Mouse (Mus musculus): Measurements from ENCODE around the gene Olfr154. TPM values are rescaled to one million over a fixed set of nuclear protein-coding genes. Genes with fewer than 3 reads are reported as not detected.
"Not testable (repeated sequence)": the region's sequence is repeated elsewhere in the genome, so short reads cannot be mapped to it uniquely, and the experiment has no call there.

The Olfr154 gene
- total RNA-seq (2015), result not detected in 2 replicates
- not detected in 2 replicates for total RNA-seq (2017)

GRCm38 (mm10) chr2:85664355-85664754, at the start of gene Olfr154:
Gene Olfr154, minus strand, starts transcription at chr2:85664455.
- ATAC-seq (replicated peaks; ENCODE audit: poor library complexity), result not testable (repeated sequence)

GRCm38 (mm10) chr2:85711159-85711558, 46.9 kb upstream of the Olfr154 start:
- ATAC-seq (replicated peaks; ENCODE audit: poor library complexity), result no peak

- not testable (repeated sequence) for ATAC-seq (replicated peaks; ENCODE audit: poor library complexity)
Measured at GRCm38 (mm10) chr2:85710680-85711079, 46.4 kb upstream of the Olfr154 start.

GRCm38 (mm10) chr2:85689131-85689530, 24.9 kb upstream of the Olfr154 start, which contains the start of gene Olfr1008:
Gene Olfr1008, plus strand, starts transcription at chr2:85689431.
- no peak for ATAC-seq (replicated peaks; ENCODE audit: poor library complexity)

- ATAC-seq (replicated peaks; ENCODE audit: poor library complexity), result no peak
Measured at GRCm38 (mm10) chr2:85678667-85679066, 14.4 kb upstream of the Olfr154 start, which contains the start of gene Olfr1006. Gene Olfr1006, minus strand, starts transcription at chr2:85678767.

- no peak for ATAC-seq (replicated peaks; ENCODE audit: poor library complexity)
Measured at GRCm38 (mm10) chr2:85650604-85651003, 13.7 kb downstream of the Olfr154 start, which contains the start of gene Olfr1002. Gene Olfr1002, minus strand, starts transcription at chr2:85650704.

Other genes with a start within 250 kb of the Olfr154 start
- not detected in 2 replicates for gene Olfr993, start 249.6 kb downstream of the Olfr154 start, total RNA-seq (2015)
- not detected in 2 replicates for gene Olfr993, start 249.6 kb downstream of the Olfr154 start, total RNA-seq (2017)
- gene Olfr994, start 228.0 kb downstream of the Olfr154 start, total RNA-seq (2015), result not detected in 2 replicates
- not detected in 2 replicates for gene Olfr994, start 228.0 kb downstream of the Olfr154 start, total RNA-seq (2017)
- gene Olfr995, start 220.8 kb downstream of the Olfr154 start, total RNA-seq (2015), result not detected in 2 replicates
- not detected in 2 replicates for gene Olfr995, start 220.8 kb downstream of the Olfr154 start, total RNA-seq (2017)
- not detected in 2 replicates for gene 4833423E24Rik, start 145.4 kb downstream of the Olfr154 start, total RNA-seq (2015)
- not detected in 2 replicates for gene 4833423E24Rik, start 145.4 kb downstream of the Olfr154 start, total RNA-seq (2017)
- gene Olfr996, start 85.2 kb downstream of the Olfr154 start, total RNA-seq (2015), result not detected in 2 replicates
- gene Olfr996, start 85.2 kb downstream of the Olfr154 start, total RNA-seq (2017), result not detected in 2 replicates
- gene Olfr998, start 75.5 kb downstream of the Olfr154 start, total RNA-seq (2015), result not detected in 2 replicates
- not detected in 2 replicates for gene Olfr998, start 75.5 kb downstream of the Olfr154 start, total RNA-seq (2017)
- gene Olfr1000, start 52.6 kb downstream of the Olfr154 start, total RNA-seq (2015), result not detected in 2 replicates
- not detected in 2 replicates for gene Olfr1000, start 52.6 kb downstream of the Olfr154 start, total RNA-seq (2017)
- not detected in 2 replicates for gene Olfr1002, start 13.8 kb downstream of the Olfr154 start, total RNA-seq (2015)
- gene Olfr1002, start 13.8 kb downstream of the Olfr154 start, total RNA-seq (2017), result not detected in 2 replicates
- gene Olfr1006, start 14.3 kb upstream of the Olfr154 start, total RNA-seq (2015), result not detected in 2 replicates
- gene Olfr1006, start 14.3 kb upstream of the Olfr154 start, total RNA-seq (2017), result not detected in 2 replicates
- gene Olfr1008, start 25.0 kb upstream of the Olfr154 start, total RNA-seq (2015), result not detected in 2 replicates
- not detected in 2 replicates for gene Olfr1008, start 25.0 kb upstream of the Olfr154 start, total RNA-seq (2017)
- not detected in 2 replicates for gene Olfr1009, start 51.0 kb upstream of the Olfr154 start, total RNA-seq (2015)
- gene Olfr1009, start 51.0 kb upstream of the Olfr154 start, total RNA-seq (2017), result not detected in 2 replicates
- gene Olfr1012, start 98.3 kb upstream of the Olfr154 start, total RNA-seq (2015), result not detected in 2 replicates
- not detected in 2 replicates for gene Olfr1012, start 98.3 kb upstream of the Olfr154 start, total RNA-seq (2017)
- gene Olfr1013, start 102.6 kb upstream of the Olfr154 start, total RNA-seq (2015), result not detected in 2 replicates
- gene Olfr1013, start 102.6 kb upstream of the Olfr154 start, total RNA-seq (2017), result not detected in 2 replicates
- not detected in 2 replicates for gene Olfr1014, start 108.3 kb upstream of the Olfr154 start, total RNA-seq (2015)
- not detected in 2 replicates for gene Olfr1014, start 108.3 kb upstream of the Olfr154 start, total RNA-seq (2017)
- not detected in 2 replicates for gene Olfr1015, start 117.6 kb upstream of the Olfr154 start, total RNA-seq (2015)
- not detected in 2 replicates for gene Olfr1015, start 117.6 kb upstream of the Olfr154 start, total RNA-seq (2017)
- not detected in 2 replicates for gene Olfr1016, start 138.1 kb upstream of the Olfr154 start, total RNA-seq (2015)
- not detected in 2 replicates for gene Olfr1016, start 138.1 kb upstream of the Olfr154 start, total RNA-seq (2017)
- not detected in 2 replicates for gene Olfr1018, start 154.0 kb upstream of the Olfr154 start, total RNA-seq (2015)
- not detected in 2 replicates for gene Olfr1018, start 154.0 kb upstream of the Olfr154 start, total RNA-seq (2017)
- gene Olfr1019, start 181.0 kb upstream of the Olfr154 start, total RNA-seq (2015), result not detected in 2 replicates
- gene Olfr1019, start 181.0 kb upstream of the Olfr154 start, total RNA-seq (2017), result not detected in 2 replicates
- gene Olfr1020, start 182.6 kb upstream of the Olfr154 start, total RNA-seq (2015), result not detected in 2 replicates
- gene Olfr1020, start 182.6 kb upstream of the Olfr154 start, total RNA-seq (2017), result not detected in 2 replicates
- not detected in 2 replicates for gene Olfr1022, start 204.1 kb upstream of the Olfr154 start, total RNA-seq (2015)
- not detected in 2 replicates for gene Olfr1022, start 204.1 kb upstream of the Olfr154 start, total RNA-seq (2017)
- gene Olfr1023, start 221.2 kb upstream of the Olfr154 start, total RNA-seq (2015), result not detected in 2 replicates
- gene Olfr1023, start 221.2 kb upstream of the Olfr154 start, total RNA-seq (2017), result not detected in 2 replicates
- not detected in 2 replicates for gene Olfr1024, start 240.6 kb upstream of the Olfr154 start, total RNA-seq (2015)
- gene Olfr1024, start 240.6 kb upstream of the Olfr154 start, total RNA-seq (2017), result not detected in 2 replicates

Measured in megakaryocyte progenitor cell, adult 5-6 weeks (primary cell).